Mouse (Mus musculus) heart, embryonic 11.5 days (tissue): ENCODE data around the gene Sema7a. TPM values are rescaled to one million over a fixed set of nuclear protein-coding genes. Genes with fewer than 3 reads are reported as not detected.

Experiments used
- ATAC-seq: fragments of 200-750 bp; cut with Nextera tagmentation; replicated peaks from 2 replicates; pipeline ENCODE4 v1.8.0; 2017; ENCODE audit warnings: moderate library complexity; ENCODE audit not compliant: insufficient number of reproducible peaks, low FRiP score, low TSS enrichment
- H3K27ac ChIP-seq: fragments of 300-500 bp; sonication (generic); 2 replicates; pipeline ENCODE4 v1.5.1; 2014; ENCODE audit warnings: mild to moderate bottlenecking, low read depth, low read length
- H3K27me3 ChIP-seq: fragments of 300-500 bp; sonication (generic); 2 replicates; pipeline ENCODE4 v1.6.1; 2014; ENCODE audit warnings: mild to moderate bottlenecking, low read length, mixed read lengths; ENCODE audit not compliant: control insufficient read depth, insufficient read depth
- H3K36me3 ChIP-seq: fragments of 300-500 bp; sonication (generic); 2 replicates; pipeline ENCODE4 v1.6.1; 2014; ENCODE audit warnings: mild to moderate bottlenecking, low read length, moderate library complexity, mixed read lengths; ENCODE audit not compliant: control insufficient read depth, insufficient read depth
- H3K4me1 ChIP-seq: fragments of 300-500 bp; sonication (generic); 2 replicates; pipeline ENCODE4 v1.6.1; 2014; ENCODE audit warnings: low read length; ENCODE audit not compliant: control insufficient read depth, insufficient read depth
- H3K4me2 ChIP-seq: fragments of 300-500 bp; sonication (generic); 2 replicates; pipeline ENCODE4 v1.6.1; 2014; ENCODE audit warnings: mild to moderate bottlenecking, moderate library complexity
- H3K4me3 ChIP-seq: fragments of 300-500 bp; sonication (generic); 2 replicates; pipeline ENCODE4 v1.5.1; 2014; ENCODE audit warnings: low read depth, low read length
- H3K9ac ChIP-seq: fragments of 300-500 bp; sonication (generic); 2 replicates; pipeline ENCODE4 v1.6.1; 2014; ENCODE audit warnings: mild to moderate bottlenecking, low read depth, low read length, moderate library complexity
- H3K9me3 ChIP-seq: fragments of 300-500 bp; sonication (generic); replicated peaks from 2 replicates; pipeline ENCODE4 v1.6.1; 2016; ENCODE audit warnings: low read length; ENCODE audit not compliant: control insufficient read depth
- WGBS: fragments of 180-500 bp; shearing (Covaris S2); extraction: QIAGEN DNeasy Blood & Tissue Kit; methylation state at CpG from one replicate; pipeline ENCODE4 v1.1.7; 2014; ENCODE audit not compliant: insufficient replicate concordance; 5-methylcytosine and 5-hydroxymethylcytosine counted together
- polyA plus RNA-seq: library from polyadenylated mRNA; unstranded; fragments of >200 nt; fragmentation: Nextera tagmentation; extraction: Ambion mirVana; gene quantifications from 2 replicates; pipeline ENCODE4 v1.2.1, GENCODE M21; 2014

Sema7a gene
- polyA plus RNA-seq, 1 experiment from 2014 or later = 0.17 TPM

DNA sequence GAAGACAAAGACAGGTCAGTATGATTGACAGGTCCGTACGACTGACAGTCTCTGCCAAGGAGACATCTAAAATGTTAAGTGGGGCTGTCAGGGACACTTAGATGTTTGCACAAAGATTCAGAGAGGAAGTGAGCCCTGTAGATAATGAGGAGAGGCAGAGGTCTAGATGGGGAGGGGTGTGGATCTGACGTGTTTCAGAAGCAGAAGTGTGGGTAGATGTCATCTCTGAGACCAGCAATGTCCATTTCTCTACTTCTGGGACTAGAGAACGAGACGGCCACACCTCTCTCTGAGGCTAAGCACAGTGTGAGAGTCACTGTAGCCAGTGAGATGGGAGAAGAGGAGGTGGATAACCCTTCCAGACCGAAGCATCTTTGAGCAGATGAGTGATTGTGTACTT is 38.1 kb downstream of the Sema7a start:
- Histone ChIP-seq H3K4me1 (peaks cover 4% of the 10 kb centered on the region), H3K36me3 (no peaks in the 10 kb centered on the region), H3K4me3 (no peak overlapping the region), H3K27ac (no peak overlapping the region), H3K9ac (no peak overlapping the region), H3K9me3 (no peaks in the 10 kb centered on the region), H3K27me3 (0 out of 2 replicates have a peak, but pooled peaks cover 5% of the 10 kb centered on the region), H3K4me2 (no peak overlapping the region)
- no peak for ATAC-seq
- WGBS = 58% methylated on average over 6 of the region's 6 CpGs

DNA sequence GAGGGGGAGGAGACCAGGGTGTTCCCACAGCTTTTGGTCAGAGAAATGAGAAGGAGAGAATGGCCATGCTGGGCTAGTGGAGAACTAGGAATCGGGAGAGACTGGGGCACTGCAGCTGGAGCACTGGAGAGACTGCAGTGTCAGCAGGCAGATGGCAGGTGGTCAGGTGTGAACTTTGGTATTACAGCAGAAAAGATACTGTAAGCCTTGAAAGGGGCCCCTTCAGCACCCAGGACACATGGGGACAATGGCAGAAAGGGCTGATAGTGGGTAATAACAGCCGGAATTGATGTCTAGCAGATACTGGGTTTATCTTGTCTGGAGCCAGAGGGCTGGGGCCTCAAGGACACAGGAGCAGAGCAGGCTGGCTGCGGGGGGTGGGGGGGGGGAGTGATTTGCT is 38.9 kb downstream of the Sema7a start:
- no peaks in the 10 kb centered on the region for H3K9me3 ChIP-seq
- ATAC-seq = no peak
- H3K4me3 ChIP-seq = no peak overlapping the region
- no peaks in the 10 kb centered on the region for H3K36me3 ChIP-seq
- no peak overlapping the region for H3K4me2 ChIP-seq
- H3K4me1 ChIP-seq = no peaks in the 10 kb centered on the region
- 35% methylated on average over 3 of the region's 3 CpGs for WGBS
- no peak overlapping the region for H3K9ac ChIP-seq
- no peak overlapping the region for H3K27ac ChIP-seq
- 0 out of 2 replicates have a peak, but pooled peaks cover 5% of the 10 kb centered on the region for H3K27me3 ChIP-seq

DNA sequence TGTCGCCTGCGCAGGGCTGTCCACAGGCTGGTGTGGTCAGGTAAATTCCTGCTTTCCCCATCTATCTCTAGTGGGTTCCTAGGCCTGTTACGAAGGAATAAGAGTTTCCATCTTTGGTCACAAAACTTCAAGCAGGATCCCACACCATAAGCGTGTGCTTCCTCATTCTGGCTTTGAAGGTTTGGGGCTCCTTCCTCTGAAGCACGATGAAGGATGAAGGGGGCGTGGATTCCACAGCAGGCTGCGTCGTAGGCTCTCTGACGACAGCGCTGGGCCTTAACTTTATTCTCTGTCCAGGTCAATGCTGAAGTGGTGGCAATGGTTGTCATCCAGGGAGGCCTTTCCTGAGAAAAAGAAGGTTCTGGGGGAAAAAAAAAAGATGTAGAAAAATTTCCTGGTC is 40.7 kb downstream of the Sema7a start:
- WGBS = 79% methylated on average over 10 of the region's 10 CpGs
- Histone ChIP-seq H3K4me2 (no peak overlapping the region), H3K27ac (no peak overlapping the region), H3K9me3 (no peaks in the 10 kb centered on the region), H3K4me3 (no peak overlapping the region), H3K36me3 (no peaks in the 10 kb centered on the region), H3K4me1 (no peaks in the 10 kb centered on the region), H3K9ac (no peak overlapping the region), H3K27me3 (0 out of 2 replicates have a peak, but pooled peaks cover 5% of the 10 kb centered on the region)
- no peak for ATAC-seq

DNA sequence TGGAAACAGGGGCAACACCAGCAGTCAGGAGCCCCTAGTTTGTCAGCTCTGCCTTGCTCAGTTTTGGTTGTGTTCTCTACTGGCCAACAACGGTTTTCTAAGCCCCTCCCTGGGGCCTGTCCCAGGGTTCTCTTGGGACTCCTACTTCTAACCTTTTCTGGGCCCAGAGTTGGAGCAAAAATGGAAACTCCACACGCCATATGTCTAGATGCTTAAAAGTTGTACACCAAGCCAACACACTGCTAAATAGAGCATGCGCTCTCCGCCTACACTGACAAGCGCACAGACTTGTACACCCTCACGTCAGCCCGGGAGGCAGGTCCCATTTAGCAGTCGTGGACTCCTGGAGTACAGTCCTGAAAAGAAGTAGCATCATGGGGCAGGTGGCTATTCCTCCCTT is 45.4 kb downstream of the Sema7a start:
- 82% methylated on average over 8 of the region's 8 CpGs for WGBS
- Histone ChIP-seq H3K9me3 (no peaks in the 10 kb centered on the region), H3K4me3 (no peak overlapping the region), H3K36me3 (no peaks in the 10 kb centered on the region), H3K4me2 (no peak overlapping the region), H3K27me3 (peaks cover 8% of the 10 kb centered on the region; the same call in 1 of the 2 replicates), H3K9ac (no peak overlapping the region), H3K27ac (no peak overlapping the region), H3K4me1 (no peaks in the 10 kb centered on the region)
- ATAC-seq = no peak

DNA sequence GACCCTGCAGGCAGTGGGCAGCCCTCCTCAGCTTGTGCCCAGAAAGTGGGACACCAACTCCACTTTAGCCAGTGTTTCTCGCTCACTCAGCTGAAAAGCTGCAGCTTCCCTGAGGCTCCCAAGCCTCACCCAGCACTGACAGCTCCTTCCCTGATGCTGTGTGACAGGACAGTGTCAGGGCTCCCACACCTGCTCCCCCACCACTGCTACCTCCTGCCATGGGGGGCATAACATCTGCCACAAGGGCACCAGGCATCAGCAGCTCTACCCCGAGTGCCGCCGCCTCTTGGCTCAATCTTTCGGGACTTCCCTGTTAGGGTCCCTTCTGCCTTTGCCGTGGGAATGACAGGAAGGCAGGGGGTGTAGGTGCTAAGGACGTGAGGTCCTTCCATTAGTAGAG is 46.4 kb downstream of the Sema7a start:
- no peak for ATAC-seq
- 48% methylated on average over 7 of the region's 7 CpGs for whole genome bisulfite sequencing
- Histone ChIP-seq H3K4me2 (no peak overlapping the region), H3K9ac (no peak overlapping the region), H3K4me3 (no peak overlapping the region), H3K9me3 (no peaks in the 10 kb centered on the region), H3K27ac (no peak overlapping the region), H3K4me1 (no peaks in the 10 kb centered on the region), H3K27me3 (peaks cover 8% of the 10 kb centered on the region; the same call in 1 of the 2 replicates), H3K36me3 (no peaks in the 10 kb centered on the region)

DNA sequence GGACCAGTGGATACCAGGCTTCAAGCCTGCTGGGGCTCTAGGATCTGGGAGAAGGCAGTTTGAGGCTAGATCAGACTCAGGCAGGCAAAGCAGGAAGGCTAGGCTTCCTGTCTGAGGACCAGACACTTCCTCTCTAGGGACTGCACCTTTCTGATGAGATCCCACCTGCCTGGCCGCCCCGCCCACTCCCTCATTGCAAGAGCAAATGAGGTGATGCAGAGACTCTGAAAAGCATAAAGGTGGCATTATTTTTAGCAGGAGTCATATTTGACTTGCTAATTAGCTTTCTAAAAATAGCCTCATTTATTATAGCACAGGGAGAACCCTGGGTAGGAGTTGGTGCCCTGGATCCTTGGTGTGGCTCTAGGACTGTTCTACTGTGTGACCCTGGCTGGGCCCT is 48.2 kb downstream of the Sema7a start:
- 90% methylated on average over 2 of the region's 2 CpGs for WGBS
- Histone ChIP-seq H3K4me3 (no peak overlapping the region), H3K9ac (no peak overlapping the region), H3K27me3 (peaks cover 8% of the 10 kb centered on the region; the same call in 1 of the 2 replicates), H3K9me3 (no peaks in the 10 kb centered on the region), H3K4me1 (no peaks in the 10 kb centered on the region), H3K27ac (no peak overlapping the region), H3K4me2 (no peak overlapping the region), H3K36me3 (no peaks in the 10 kb centered on the region)
- no peak for ATAC-seq

DNA sequence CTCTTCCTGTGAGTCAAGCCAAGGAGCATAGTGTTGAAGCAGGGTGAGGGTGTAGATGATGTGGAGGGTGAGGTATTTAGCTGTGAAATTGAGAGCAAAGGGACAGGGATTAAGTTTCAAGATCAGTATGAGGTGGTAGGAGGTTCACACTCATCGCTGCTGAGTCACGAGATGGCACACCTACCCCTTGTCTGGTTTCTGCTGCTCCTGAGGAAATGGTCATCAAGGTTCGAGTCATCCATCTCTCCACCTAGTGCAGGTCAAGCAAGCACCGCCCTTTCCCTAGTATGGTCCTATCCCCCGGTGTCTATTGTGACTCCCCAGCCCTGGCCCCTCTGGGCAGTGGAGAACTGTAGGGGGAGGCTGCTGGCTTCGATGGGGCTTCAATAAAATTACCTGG is 49.4 kb downstream of the Sema7a start:
- Histone ChIP-seq H3K27ac (no peak overlapping the region), H3K4me1 (no peaks in the 10 kb centered on the region), H3K9me3 (no peaks in the 10 kb centered on the region), H3K4me2 (no peak overlapping the region), H3K9ac (no peak overlapping the region), H3K36me3 (no peaks in the 10 kb centered on the region), H3K4me3 (no peak overlapping the region), H3K27me3 (peaks cover 8% of the 10 kb centered on the region; the same call in 1 of the 2 replicates)
- WGBS = 80% methylated on average over 6 of the region's 6 CpGs
- no peak for ATAC-seq

DNA sequence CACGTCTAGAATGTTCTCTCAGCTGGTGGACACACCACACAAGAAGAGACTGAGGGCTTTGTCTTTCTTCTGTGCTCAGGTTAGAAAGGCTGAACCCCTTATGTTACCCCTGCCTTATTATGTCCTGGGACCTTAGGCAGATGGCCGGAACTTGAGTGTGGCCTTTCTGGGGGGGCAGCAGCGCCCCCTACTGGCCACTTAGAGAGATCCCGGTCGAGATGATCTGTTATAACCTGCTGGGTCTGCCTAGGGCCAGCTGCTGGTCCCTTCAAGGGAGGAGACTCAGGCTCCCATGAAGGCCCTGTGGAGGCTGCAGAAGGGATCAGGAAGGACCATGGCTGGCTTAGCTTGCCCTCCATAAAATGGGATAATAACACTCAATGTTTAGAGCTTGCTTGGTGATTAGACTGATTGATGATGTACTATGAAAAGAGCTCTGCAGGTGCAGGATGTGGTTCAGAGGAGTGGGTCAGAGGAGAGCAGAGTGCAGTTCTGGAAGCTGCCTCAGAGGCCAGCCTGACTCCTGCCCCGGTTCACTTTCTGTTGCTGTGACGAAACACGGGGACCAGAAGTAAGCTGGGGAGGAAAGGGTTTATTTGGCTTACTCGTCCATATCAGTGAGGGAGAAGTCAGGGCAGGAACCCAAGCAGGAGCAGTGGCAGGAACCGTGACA is 50.7 kb downstream of the Sema7a start:
- Histone ChIP-seq H3K36me3 (no peaks in the 10 kb centered on the region), H3K4me2 (no peak overlapping the region), H3K4me3 (no peak overlapping the region), H3K27ac (no peak overlapping the region), H3K9me3 (no peaks in the 10 kb centered on the region), H3K27me3 (peaks cover 8% of the 10 kb centered on the region), H3K4me1 (no peaks in the 10 kb centered on the region), H3K9ac (no peak overlapping the region)
- ATAC-seq = no peak
- WGBS = 27% methylated on average over 10 of the region's 10 CpGs

DNA sequence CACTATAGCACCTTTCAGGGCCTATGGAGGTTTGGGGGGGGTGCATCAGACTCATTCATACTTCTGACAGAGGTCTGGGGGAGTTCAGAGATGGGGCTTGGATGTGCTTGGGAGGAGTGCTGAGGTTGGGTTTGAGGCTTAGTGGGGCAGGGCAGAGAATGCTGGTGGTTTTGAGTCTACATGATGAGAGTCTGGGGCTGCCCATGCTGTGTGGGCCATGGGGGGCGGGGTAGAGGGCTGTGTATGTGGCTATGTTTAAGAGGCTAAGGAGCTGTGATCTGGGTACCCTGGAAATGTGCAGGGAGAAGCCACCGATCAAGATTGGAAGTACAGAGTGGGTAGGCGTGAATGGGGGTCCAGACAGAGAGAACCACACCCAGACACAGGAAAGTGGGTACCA is 52.1 kb downstream of the Sema7a start:
- ATAC-seq = no peak
- Histone ChIP-seq H3K4me1 (no peaks in the 10 kb centered on the region), H3K36me3 (no peaks in the 10 kb centered on the region), H3K9me3 (no peaks in the 10 kb centered on the region), H3K4me3 (no peak overlapping the region), H3K4me2 (no peak overlapping the region), H3K9ac (no peak overlapping the region), H3K27ac (no peak overlapping the region), H3K27me3 (peaks cover 17% of the 10 kb centered on the region)
- WGBS = 77% methylated on average over 3 of the region's 3 CpGs
